Mouse (Mus musculus): ENCODE measurements at regions not wholly inside any gene's neighbourhood (a gene's known extent, or its start where the extent isn't known, plus 50 kb on each side); places are given as distances from the start of the nearest gene placed in this dataset.

GRCm38 (mm10) chr6:117613656-117614350 is 227.2 kb upstream of the Zfp637 start:
- Histone ChIP-seq H3K4me1 (ENCODE audit: insufficient read depth, low read length) (peaks cover 17% of the 10 kb centered on the region; the same call in 1 of the 2 replicates), H3K27me3 (ENCODE audit: insufficient read depth, low read length) (no peaks in the 10 kb centered on the region), H3K4me3 (ENCODE audit: low read length) (no peak overlapping the region), H3K9me3 (ENCODE audit: low read length) (no peaks in the 10 kb centered on the region; the same call in 1 of the 2 replicates), H3K27ac (ENCODE audit: low read length) (peak overlapping the region; percentile 75), H3K4me2 (replicated peaks; ENCODE audit: low read depth, low read length) (no peak overlapping the region), H3K36me3 (ENCODE audit: insufficient read depth, low read length) (no peaks in the 10 kb centered on the region), H3K9ac (replicated peaks; ENCODE audit: low read length) (no peak overlapping the region)
- 0 out of 2 replicates have a peak, but pooled peaks have one; percentile 23 for ATAC-seq (ENCODE audit: low FRiP score, low TSS enrichment)
- whole genome bisulfite sequencing, result 57% methylated on average over 11 of the region's 11 CpGs

- Histone ChIP-seq H3K4me2 (replicated peaks; ENCODE audit: low read depth, low read length) (no peak overlapping the region), H3K9me3 (ENCODE audit: low read length) (no peaks in the 10 kb centered on the region; the same call in 1 of the 2 replicates), H3K9ac (replicated peaks; ENCODE audit: low read length) (no peak overlapping the region), H3K4me3 (ENCODE audit: low read length) (no peak overlapping the region), H3K27ac (ENCODE audit: low read length) (peak overlapping the region; percentile 75), H3K27me3 (ENCODE audit: insufficient read depth, low read length) (no peaks in the 10 kb centered on the region), H3K4me1 (ENCODE audit: insufficient read depth, low read length) (peaks cover 17% of the 10 kb centered on the region; the same call in 1 of the 2 replicates), H3K36me3 (ENCODE audit: insufficient read depth, low read length) (no peaks in the 10 kb centered on the region)
- 83% methylated on average over 6 of the region's 6 CpGs for WGBS
- ATAC-seq (ENCODE audit: low FRiP score, low TSS enrichment), result no peak
Measured at GRCm38 (mm10) chr6:117614386-117614785, 226.6 kb upstream of the Zfp637 start.

GRCm38 (mm10) chr6:117617168-117617567 is 223.8 kb upstream of the Zfp637 start:
- no peaks in the 10 kb centered on the region; the same call in 1 of the 2 replicates for H3K9me3 ChIP-seq (ENCODE audit: low read length)
- peaks cover 11% of the 10 kb centered on the region; the same call in 1 of the 2 replicates for H3K4me1 ChIP-seq (ENCODE audit: insufficient read depth, low read length)
- ATAC-seq (ENCODE audit: low FRiP score, low TSS enrichment), result no peak
- H3K36me3 ChIP-seq (ENCODE audit: insufficient read depth, low read length), result no peaks in the 10 kb centered on the region
- no peaks in the 10 kb centered on the region for H3K27me3 ChIP-seq (ENCODE audit: insufficient read depth, low read length)
- H3K9ac ChIP-seq (replicated peaks; ENCODE audit: low read length), result no peak overlapping the region
- H3K4me3 ChIP-seq (ENCODE audit: low read length), result no peak overlapping the region
- no peak overlapping the region for H3K4me2 ChIP-seq (replicated peaks; ENCODE audit: low read depth, low read length)
- 67% methylated on average over 6 of the region's 6 CpGs for WGBS
- H3K27ac ChIP-seq (ENCODE audit: low read length), result no peak overlapping the region

- Histone ChIP-seq H3K36me3 (ENCODE audit: insufficient read depth, low read length) (no peaks in the 10 kb centered on the region), H3K4me3 (ENCODE audit: low read length) (no peak overlapping the region), H3K27ac (ENCODE audit: low read length) (no peak overlapping the region), H3K9me3 (ENCODE audit: low read length) (no peaks in the 10 kb centered on the region; the same call in 1 of the 2 replicates), H3K9ac (replicated peaks; ENCODE audit: low read length) (no peak overlapping the region), H3K27me3 (ENCODE audit: insufficient read depth, low read length) (no peaks in the 10 kb centered on the region), H3K4me2 (replicated peaks; ENCODE audit: low read depth, low read length) (no peak overlapping the region), H3K4me1 (ENCODE audit: insufficient read depth, low read length) (peaks cover 5% of the 10 kb centered on the region; the same call in 1 of the 2 replicates)
- no peak for ATAC-seq (ENCODE audit: low FRiP score, low TSS enrichment)
- 82% methylated on average over 4 of the region's 4 CpGs for WGBS
Measured at GRCm38 (mm10) chr6:117617951-117618350, 223.0 kb upstream of the Zfp637 start.

- no peaks in the 10 kb centered on the region for H3K27me3 ChIP-seq (ENCODE audit: insufficient read depth, low read length)
- no peaks in the 10 kb centered on the region for H3K4me1 ChIP-seq (ENCODE audit: insufficient read depth, low read length)
- H3K9ac ChIP-seq (replicated peaks; ENCODE audit: low read length), result no peak overlapping the region
- no peak overlapping the region for H3K4me3 ChIP-seq (ENCODE audit: low read length)
- no peak overlapping the region for H3K27ac ChIP-seq (ENCODE audit: low read length)
- ATAC-seq (ENCODE audit: low FRiP score, low TSS enrichment), result no peak
- H3K9me3 ChIP-seq (ENCODE audit: low read length), result no peaks in the 10 kb centered on the region; the same call in 1 of the 2 replicates
- no peak overlapping the region for H3K4me2 ChIP-seq (replicated peaks; ENCODE audit: low read depth, low read length)
- no peaks in the 10 kb centered on the region for H3K36me3 ChIP-seq (ENCODE audit: insufficient read depth, low read length)
- WGBS, result 50% methylated on average over 2 of the region's 2 CpGs
Measured at GRCm38 (mm10) chr6:117619606-117620005, 221.4 kb upstream of the Zfp637 start.

- WGBS, result 72% methylated on average over 6 of the region's 6 CpGs
- Histone ChIP-seq H3K36me3 (ENCODE audit: insufficient read depth, low read length) (no peaks in the 10 kb centered on the region), H3K27me3 (ENCODE audit: insufficient read depth, low read length) (no peaks in the 10 kb centered on the region), H3K9me3 (ENCODE audit: low read length) (no peaks in the 10 kb centered on the region; the same call in 1 of the 2 replicates), H3K9ac (replicated peaks; ENCODE audit: low read length) (no peak overlapping the region), H3K4me3 (ENCODE audit: low read length) (no peak overlapping the region), H3K27ac (ENCODE audit: low read length) (no peak overlapping the region), H3K4me2 (replicated peaks; ENCODE audit: low read depth, low read length) (no peak overlapping the region), H3K4me1 (ENCODE audit: insufficient read depth, low read length) (no peaks in the 10 kb centered on the region)
- no peak for ATAC-seq (ENCODE audit: low FRiP score, low TSS enrichment)
Measured at GRCm38 (mm10) chr6:117622446-117622845, 218.5 kb upstream of the Zfp637 start.

- Histone ChIP-seq H3K9me3 (ENCODE audit: low read length) (no peaks in the 10 kb centered on the region; the same call in 1 of the 2 replicates), H3K36me3 (ENCODE audit: insufficient read depth, low read length) (no peaks in the 10 kb centered on the region), H3K9ac (replicated peaks; ENCODE audit: low read length) (no peak overlapping the region), H3K4me3 (ENCODE audit: low read length) (no peak overlapping the region), H3K27ac (ENCODE audit: low read length) (no peak overlapping the region), H3K4me1 (ENCODE audit: insufficient read depth, low read length) (no peaks in the 10 kb centered on the region), H3K4me2 (replicated peaks; ENCODE audit: low read depth, low read length) (no peak overlapping the region), H3K27me3 (ENCODE audit: insufficient read depth, low read length) (no peaks in the 10 kb centered on the region)
- no peak for ATAC-seq (ENCODE audit: low FRiP score, low TSS enrichment)
Measured at GRCm38 (mm10) chr6:117622946-117623345, 218.0 kb upstream of the Zfp637 start.

- ATAC-seq (ENCODE audit: low FRiP score, low TSS enrichment), result no peak
- H3K27me3 ChIP-seq (ENCODE audit: insufficient read depth, low read length), result no peaks in the 10 kb centered on the region
- H3K27ac ChIP-seq (ENCODE audit: low read length), result no peak overlapping the region
- no peaks in the 10 kb centered on the region for H3K36me3 ChIP-seq (ENCODE audit: insufficient read depth, low read length)
- H3K4me2 ChIP-seq (replicated peaks; ENCODE audit: low read depth, low read length), result no peak overlapping the region
- no peaks in the 10 kb centered on the region for H3K9me3 ChIP-seq (ENCODE audit: low read length)
- 59% methylated on average over 5 of the region's 5 CpGs for WGBS
- no peaks in the 10 kb centered on the region for H3K4me1 ChIP-seq (ENCODE audit: insufficient read depth, low read length)
- no peak overlapping the region for H3K4me3 ChIP-seq (ENCODE audit: low read length)
- no peak overlapping the region for H3K9ac ChIP-seq (replicated peaks; ENCODE audit: low read length)
Measured at GRCm38 (mm10) chr6:117625716-117626115, 215.3 kb upstream of the Zfp637 start.

GRCm38 (mm10) chr6:117627461-117627860 is 213.5 kb upstream of the Zfp637 start:
- Histone ChIP-seq H3K9me3 (ENCODE audit: low read length) (no peaks in the 10 kb centered on the region), H3K4me3 (ENCODE audit: low read length) (no peak overlapping the region), H3K27me3 (ENCODE audit: insufficient read depth, low read length) (no peaks in the 10 kb centered on the region), H3K4me1 (ENCODE audit: insufficient read depth, low read length) (no peaks in the 10 kb centered on the region), H3K9ac (replicated peaks; ENCODE audit: low read length) (no peak overlapping the region), H3K4me2 (replicated peaks; ENCODE audit: low read depth, low read length) (no peak overlapping the region), H3K36me3 (ENCODE audit: insufficient read depth, low read length) (no peaks in the 10 kb centered on the region), H3K27ac (ENCODE audit: low read length) (no peak overlapping the region)
- no peak for ATAC-seq (ENCODE audit: low FRiP score, low TSS enrichment)
- WGBS, result 89% methylated on average over 3 of the region's 3 CpGs

- no peaks in the 10 kb centered on the region for H3K27me3 ChIP-seq (ENCODE audit: insufficient read depth, low read length)
- no peak for ATAC-seq (ENCODE audit: low FRiP score, low TSS enrichment)
- H3K4me3 ChIP-seq (ENCODE audit: low read length), result no peak overlapping the region
- 80% methylated on average over 8 of the region's 8 CpGs for WGBS
- no peak overlapping the region for H3K4me2 ChIP-seq (replicated peaks; ENCODE audit: low read depth, low read length)
- H3K27ac ChIP-seq (ENCODE audit: low read length), result no peak overlapping the region
- H3K9me3 ChIP-seq (ENCODE audit: low read length), result no peaks in the 10 kb centered on the region
- no peaks in the 10 kb centered on the region for H3K36me3 ChIP-seq (ENCODE audit: insufficient read depth, low read length)
- H3K9ac ChIP-seq (replicated peaks; ENCODE audit: low read length), result no peak overlapping the region
- peaks cover 1% of the 10 kb centered on the region; the same call in 1 of the 2 replicates for H3K4me1 ChIP-seq (ENCODE audit: insufficient read depth, low read length)
Measured at GRCm38 (mm10) chr6:117646628-117647027, 194.4 kb upstream of the Zfp637 start.
